Mouse (Mus musculus) adrenal gland, adult 8-10 months (tissue): Measurements from ENCODE around the gene Gpat3. TPM values are rescaled to one million over a fixed set of nuclear protein-coding genes. Genes with fewer than 3 reads are reported as not detected.

ENCODE experiments used
- DNase-seq: peaks from one replicate; pipeline ENCODE4 v3.0.0; 2022
- total RNA-seq, 4 experiments: library from RNA; stranded (reverse); gene quantifications; 2 replicates each; pipeline ENCODE4 v1.2.4; 2022

Gene Gpat3
- total RNA-seq, 4 experiments from 2014 or later, result 12.5 to 20.7 (median 15.4) TPM

GRCm38 (mm10) chr5:100861140-100861539, 15.6 kb downstream of the Gpat3 start:
- no peak for DNase-seq

- peak; percentile 70 for DNase-seq
Observed at GRCm38 (mm10) chr5:100861811-100862210, 16.3 kb downstream of the Gpat3 start.

- no peak for DNase-seq
Observed at GRCm38 (mm10) chr5:100863091-100863490, 17.6 kb downstream of the Gpat3 start.

GRCm38 (mm10) chr5:100864438-100864837, 18.9 kb downstream of the Gpat3 start:
- no peak for DNase-seq

- DNase-seq, result no peak
Observed at GRCm38 (mm10) chr5:100866183-100866582, 20.7 kb downstream of the Gpat3 start.

- no peak for DNase-seq
Observed at GRCm38 (mm10) chr5:100869197-100869895, 23.8 kb downstream of the Gpat3 start.

- peak; percentile 27 for DNase-seq
Observed at GRCm38 (mm10) chr5:100871987-100872386, 26.5 kb downstream of the Gpat3 start.

- DNase-seq, result no peak
Observed at GRCm38 (mm10) chr5:100874721-100875120, 29.2 kb downstream of the Gpat3 start.

GRCm38 (mm10) chr5:100875180-100875579, 29.7 kb downstream of the Gpat3 start:
- DNase-seq, result no peak

- peak; percentile 31 for DNase-seq
Observed at GRCm38 (mm10) chr5:100877021-100877420, 31.5 kb downstream of the Gpat3 start.

- no peak for DNase-seq
Observed at GRCm38 (mm10) chr5:100885216-100885615, 39.7 kb downstream of the Gpat3 start.

GRCm38 (mm10) chr5:100886331-100886988, 40.9 kb downstream of the Gpat3 start:
- DNase-seq, result no peak

GRCm38 (mm10) chr5:100896199-100896598, 50.7 kb downstream of the Gpat3 start:
- DNase-seq, result no peak

GRCm38 (mm10) chr5:100899745-100900489, 54.4 kb downstream of the Gpat3 start:
- no peak for DNase-seq

- no peak for DNase-seq
Observed at GRCm38 (mm10) chr5:100901046-100901445, 55.5 kb downstream of the Gpat3 start.

- DNase-seq, result no peak
Observed at GRCm38 (mm10) chr5:100908478-100908877, 63.0 kb downstream of the Gpat3 start.

- DNase-seq, result no peak
Observed at GRCm38 (mm10) chr5:100908901-100909300, 63.4 kb downstream of the Gpat3 start.

GRCm38 (mm10) chr5:100909691-100910090, 64.2 kb downstream of the Gpat3 start:
- DNase-seq, result no peak

GRCm38 (mm10) chr5:100911502-100912097, 66.1 kb downstream of the Gpat3 start:
- no peak for DNase-seq

- no peak for DNase-seq
Observed at GRCm38 (mm10) chr5:100912366-100912765, 66.9 kb downstream of the Gpat3 start.

- no peak for DNase-seq
Observed at GRCm38 (mm10) chr5:100913274-100913673, 67.8 kb downstream of the Gpat3 start.

- DNase-seq, result peak; percentile 17
Observed at GRCm38 (mm10) chr5:100914989-100915388, 69.5 kb downstream of the Gpat3 start.

GRCm38 (mm10) chr5:100915411-100915810, 69.9 kb downstream of the Gpat3 start:
- no peak for DNase-seq
